Mouse (Mus musculus): Measurements from ENCODE around the gene Reep3. TPM values are rescaled to one million over a fixed set of nuclear protein-coding genes. Genes with fewer than 3 reads are reported as not detected.

Gene Reep3
- total RNA-seq, 1 experiment from 2014 or later, result 52.6 TPM

DNA sequence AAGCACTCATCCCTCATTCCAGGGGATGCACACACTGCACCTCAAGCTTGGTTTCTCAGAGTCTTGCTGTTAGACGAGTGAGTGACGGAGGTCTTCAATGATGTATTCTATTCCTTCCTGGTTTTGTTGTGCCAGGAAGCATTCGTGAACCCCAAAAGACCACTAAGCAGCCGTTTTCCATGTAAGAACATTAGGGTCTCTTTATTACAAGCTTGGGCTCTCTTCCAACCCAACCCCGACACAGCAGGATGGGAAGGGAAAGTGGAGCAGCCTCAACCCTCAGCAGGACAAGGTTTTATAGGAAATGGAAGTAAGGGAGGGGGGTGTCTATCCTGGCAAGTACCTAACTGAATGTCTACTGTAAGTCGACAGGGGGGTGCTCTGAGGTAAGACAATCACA lies 38.0 kb downstream of the Reep3 start:
- no peak for ATAC-seq (ENCODE audit: extremely low read depth, insufficient number of reproducible peaks, low FRiP score, poor library complexity, severe bottlenecking)

DNA sequence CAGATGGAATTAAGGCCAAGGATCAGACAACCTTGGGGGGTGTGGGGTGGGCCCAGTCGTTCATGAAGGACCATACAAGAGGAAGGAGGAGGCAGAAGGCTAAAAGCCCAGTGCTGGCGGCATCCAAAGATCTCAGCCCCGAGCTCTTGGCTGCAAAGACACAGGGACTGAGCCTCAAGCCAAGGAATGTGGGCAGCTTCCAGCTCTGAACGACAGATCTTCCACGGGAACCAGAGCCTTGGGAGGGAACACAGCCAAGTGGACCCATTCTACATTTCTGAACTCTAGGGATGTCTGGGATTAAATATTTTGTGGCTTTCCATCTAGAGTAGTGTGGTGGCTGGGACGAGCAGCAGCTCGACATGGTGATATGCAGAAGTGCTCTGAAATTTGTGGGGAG lies 38.4 kb downstream of the Reep3 start:
- no peak for ATAC-seq (ENCODE audit: extremely low read depth, insufficient number of reproducible peaks, low FRiP score, poor library complexity, severe bottlenecking)

DNA sequence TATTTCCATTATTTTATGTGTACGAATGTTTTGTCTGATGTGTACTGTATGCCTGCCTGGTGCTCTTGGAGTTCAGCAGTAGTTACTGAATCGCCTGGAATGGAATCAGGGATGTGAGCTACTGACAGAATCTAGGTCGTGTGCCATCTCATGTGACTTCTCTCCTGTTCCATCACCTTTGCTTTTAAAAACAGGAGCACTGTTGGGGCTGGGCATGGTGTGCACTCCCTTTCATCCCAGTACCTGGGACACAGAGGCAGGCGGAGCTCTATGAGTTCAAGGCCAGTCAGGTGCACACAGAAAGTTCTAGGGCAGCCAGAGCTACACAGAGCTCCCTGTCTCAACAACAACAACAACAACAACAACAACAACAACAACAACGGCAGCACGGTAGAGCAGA lies 39.0 kb downstream of the Reep3 start:
- ATAC-seq (ENCODE audit: extremely low read depth, insufficient number of reproducible peaks, low FRiP score, poor library complexity, severe bottlenecking), result no peak

DNA sequence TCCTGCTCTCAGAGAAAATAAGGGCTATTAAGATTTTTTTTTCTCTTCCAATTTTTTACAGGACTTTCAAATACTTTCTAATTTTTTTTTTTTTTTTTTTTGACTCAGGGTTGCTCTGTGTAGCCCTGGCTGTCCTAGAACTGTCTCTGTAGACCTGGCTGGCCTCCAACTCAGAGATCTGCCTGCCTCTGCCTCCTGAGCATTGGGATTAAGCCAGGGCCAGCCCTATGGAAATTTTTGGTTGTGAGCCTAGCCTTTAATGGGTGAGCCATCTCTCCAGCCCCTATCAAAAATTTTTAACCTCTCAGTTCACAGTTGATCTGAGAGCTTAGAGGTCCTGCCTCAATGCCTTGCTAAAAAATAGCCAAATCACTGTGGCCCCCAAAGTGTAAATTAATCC lies 39.5 kb downstream of the Reep3 start:
- ATAC-seq (ENCODE audit: extremely low read depth, insufficient number of reproducible peaks, low FRiP score, poor library complexity, severe bottlenecking), result no peak

DNA sequence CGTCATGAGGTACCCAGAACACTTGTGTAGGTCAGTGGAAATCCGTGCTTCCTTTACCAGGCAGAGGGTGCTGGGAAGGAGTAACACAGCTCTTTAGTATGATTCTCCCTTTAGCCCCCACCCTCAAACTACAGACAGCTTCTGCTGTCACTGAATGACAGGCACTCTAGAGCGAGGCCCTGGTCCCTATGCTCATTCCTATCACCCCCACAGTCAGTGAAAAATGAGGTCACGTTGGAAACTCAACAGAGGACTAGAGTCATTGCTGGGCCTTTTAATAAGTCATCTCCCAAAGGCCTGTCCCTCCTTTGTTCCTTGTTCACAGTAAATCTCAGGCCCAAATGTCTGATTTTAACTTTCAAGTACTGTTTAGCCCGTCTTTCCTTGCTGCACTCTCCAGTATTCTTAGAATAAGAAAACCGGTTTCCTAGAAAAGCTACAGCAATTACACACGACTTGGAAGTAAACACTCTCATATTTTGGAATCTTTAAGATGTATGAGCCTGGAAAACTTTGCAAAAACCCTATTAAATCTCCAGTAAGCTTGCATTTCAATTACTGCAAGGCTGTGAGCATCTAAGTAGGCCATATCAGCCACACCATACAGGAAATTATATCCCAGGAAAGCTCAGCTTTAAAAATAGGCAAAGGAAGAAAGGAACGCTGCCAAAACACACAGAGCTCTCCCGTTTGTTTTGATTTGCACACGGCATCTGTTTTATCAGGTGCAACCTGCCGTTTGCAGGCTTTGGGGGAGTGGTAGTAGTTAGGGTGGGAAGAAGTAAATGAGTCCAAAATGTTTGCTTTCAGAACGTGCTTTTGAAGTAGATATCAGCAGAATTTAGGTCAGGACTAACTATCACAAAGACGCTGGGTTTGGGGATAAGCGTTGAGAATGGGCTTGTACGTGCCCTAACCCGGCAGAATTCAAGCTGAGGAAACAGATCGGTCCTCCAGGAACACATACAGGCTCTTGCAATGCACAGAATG lies 40.6 kb downstream of the Reep3 start:
- no peak for ATAC-seq (ENCODE audit: extremely low read depth, insufficient number of reproducible peaks, low FRiP score, poor library complexity, severe bottlenecking)

DNA sequence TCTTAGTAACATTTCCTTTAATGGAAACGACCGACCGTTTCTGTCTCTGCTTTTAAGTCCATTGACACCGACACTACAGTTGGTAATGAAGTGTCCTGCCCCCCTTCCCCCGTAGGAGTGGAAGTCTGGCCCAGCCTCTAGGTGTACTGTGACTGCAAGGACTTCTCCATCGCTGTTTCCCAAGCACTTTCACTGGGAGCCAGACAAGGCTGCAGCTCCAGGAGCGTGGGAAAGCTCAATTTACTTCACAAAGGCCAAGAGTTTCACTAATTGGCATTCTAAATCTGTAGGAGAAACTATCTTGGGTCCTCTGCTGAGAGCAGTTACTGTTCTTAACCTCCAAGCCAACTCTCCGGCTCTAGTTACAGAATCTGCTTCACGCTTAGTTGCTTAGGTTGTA lies 43.3 kb downstream of the Reep3 start:
- no peak for ATAC-seq (ENCODE audit: extremely low read depth, insufficient number of reproducible peaks, low FRiP score, poor library complexity, severe bottlenecking)

DNA sequence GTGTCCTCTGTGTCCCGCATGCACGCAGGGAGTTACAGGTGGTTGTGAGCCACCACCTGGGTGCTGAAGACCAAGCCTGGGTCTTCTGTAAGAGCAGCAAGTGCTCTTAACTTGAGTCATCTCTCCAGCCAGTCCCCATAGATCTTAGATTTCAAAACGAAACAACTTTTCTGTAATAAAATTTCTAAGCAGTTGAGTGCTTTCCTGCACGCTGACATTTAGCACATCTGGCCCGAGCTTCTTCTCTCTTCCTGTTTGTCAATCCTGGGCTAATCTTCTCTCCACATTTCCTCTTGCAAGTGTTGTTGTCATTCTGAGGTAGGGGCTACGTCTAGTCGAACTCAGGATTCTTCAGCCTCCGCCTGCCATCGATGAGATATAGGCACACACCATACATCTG lies 44.3 kb downstream of the Reep3 start:
- no peak for ATAC-seq (ENCODE audit: extremely low read depth, insufficient number of reproducible peaks, low FRiP score, poor library complexity, severe bottlenecking)

DNA sequence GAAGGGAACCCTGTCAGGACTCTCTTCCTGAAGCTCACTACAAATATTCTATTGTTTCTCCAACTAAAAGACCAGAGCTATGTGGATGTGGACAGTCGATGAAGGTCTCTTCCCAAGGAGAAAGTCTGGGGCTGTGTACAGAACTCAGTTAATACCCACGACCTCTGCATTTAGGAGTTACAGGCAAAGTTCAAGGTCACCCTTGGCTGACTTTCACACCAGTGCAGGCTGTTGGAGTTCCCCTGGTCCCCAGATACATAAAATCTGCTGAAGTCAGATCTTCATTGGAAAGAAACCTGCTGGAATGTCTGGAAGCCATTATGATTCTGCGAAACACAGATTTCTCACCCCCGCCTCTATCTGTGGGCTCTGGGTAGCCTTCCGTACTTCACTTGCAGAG lies 45.3 kb downstream of the Reep3 start:
- no peak for ATAC-seq (ENCODE audit: extremely low read depth, insufficient number of reproducible peaks, low FRiP score, poor library complexity, severe bottlenecking)

DNA sequence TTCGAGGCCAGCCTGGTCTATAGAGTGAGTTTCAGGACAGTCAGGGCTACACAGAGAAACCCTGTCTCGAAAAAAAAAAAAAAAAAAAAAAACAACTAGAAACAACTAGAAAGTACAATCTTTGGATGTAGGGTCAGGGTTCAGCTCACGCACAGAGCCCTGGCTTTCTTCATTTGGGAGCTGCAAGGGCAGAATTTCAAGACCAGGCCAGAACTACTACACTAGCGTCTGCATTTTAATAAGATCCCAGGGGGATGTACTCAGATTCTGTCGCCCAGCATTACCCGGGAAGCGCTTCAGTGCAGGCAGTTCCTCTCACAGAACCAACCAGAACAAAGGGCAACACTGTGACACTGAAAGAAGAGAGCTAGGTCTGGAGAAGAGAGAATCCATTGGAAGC lies 46.0 kb downstream of the Reep3 start:
- no peak for ATAC-seq (ENCODE audit: extremely low read depth, insufficient number of reproducible peaks, low FRiP score, poor library complexity, severe bottlenecking)

DNA sequence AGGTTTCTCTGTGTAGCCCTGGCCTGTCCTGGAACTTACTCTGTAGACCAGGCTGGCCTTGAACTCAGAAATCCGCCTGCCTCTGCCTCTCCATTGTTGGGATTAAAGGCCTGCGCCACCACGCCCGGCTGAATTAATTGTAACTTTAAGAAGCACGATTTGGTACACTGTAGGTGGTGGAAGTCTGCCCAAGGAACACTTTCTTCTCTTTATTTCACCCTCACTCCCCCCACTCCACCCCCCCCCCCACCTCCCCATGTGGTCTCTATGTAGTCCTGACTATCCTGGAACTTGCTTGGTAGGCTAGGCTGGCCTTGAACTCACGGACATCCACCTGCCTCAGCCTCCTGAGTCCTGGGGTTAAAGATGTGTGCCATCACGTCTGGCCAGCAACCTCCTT lies 47.1 kb downstream of the Reep3 start:
- no peak for ATAC-seq (ENCODE audit: extremely low read depth, insufficient number of reproducible peaks, low FRiP score, poor library complexity, severe bottlenecking)

DNA sequence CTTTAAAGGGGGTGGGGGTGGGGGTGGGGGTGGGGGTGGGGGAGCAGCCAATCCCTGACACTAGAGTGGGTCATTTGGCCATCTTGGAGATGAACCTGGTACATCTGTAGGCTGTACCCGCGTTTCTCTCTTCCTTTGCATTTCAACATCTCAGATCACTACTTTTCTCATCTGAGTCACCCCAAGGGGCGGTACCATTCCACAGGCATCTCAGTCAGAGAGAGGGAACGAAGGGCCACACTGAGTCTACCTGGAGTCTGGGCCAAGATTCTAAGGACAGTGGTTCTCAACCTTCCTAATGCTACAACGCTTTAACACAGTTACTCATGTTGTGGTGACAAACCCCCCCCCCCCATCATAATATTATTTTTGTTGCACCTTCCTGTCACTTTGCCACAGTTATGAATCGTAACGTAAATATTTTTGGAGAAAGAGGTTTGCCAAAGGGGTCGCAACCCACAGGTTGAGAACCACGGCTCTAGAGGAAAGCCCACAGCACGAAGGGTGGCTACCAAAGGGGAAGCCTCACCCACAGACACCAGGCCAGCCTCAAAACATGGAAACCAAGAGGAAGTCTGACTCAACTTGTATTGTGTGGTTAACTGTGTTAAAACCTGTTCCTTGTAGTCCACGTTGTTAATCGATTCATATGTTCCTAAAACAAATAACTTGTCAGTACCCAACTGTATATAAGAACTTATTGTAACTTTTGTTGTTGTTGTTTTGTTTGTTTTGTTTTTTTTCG lies 47.7 kb downstream of the Reep3 start:
- ATAC-seq (ENCODE audit: extremely low read depth, insufficient number of reproducible peaks, low FRiP score, poor library complexity, severe bottlenecking), result peak; percentile 64

DNA sequence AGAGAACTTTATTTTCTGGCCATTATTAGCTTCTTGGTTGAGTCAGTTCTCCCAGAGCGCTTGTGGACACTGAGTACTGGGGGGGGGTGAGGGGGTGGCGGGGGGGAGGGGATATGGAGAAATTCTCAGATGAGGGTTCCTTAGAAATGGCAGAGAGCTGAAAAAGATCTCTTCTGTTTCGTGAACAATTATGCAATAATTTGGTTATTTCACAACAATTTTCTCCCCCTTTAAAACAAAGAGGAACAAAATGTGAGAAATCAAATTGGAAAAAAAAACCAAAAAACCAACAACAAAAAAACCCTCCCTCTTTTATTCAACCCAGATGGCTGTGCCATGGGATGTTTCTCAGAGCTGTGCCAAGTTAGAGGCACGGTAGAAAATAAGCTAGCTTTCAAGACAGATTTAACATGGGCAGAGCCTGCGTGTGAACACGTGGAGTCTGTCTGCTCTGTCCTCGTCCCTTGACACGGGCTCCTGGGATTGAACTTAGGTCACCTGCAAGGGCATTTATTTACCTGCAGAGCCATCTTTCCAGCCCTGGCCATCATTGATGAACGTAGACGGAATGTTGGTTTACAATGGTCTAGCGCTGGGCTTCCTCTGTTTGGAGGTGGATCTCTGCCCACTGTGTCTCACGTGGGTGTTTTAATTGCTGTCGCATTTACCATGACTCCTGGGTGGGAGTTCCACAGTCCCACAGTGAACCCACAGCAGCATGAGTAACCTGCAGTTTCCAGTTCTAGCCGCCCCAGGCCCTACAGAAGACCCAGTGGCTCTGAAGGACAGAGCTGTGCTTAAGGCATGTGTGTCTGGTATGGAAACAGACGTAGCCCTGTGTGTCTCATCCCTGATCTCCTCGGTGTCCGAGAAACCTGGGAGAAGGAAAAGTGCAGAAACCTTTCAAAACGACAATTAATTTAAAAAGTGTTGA lies 48.8 kb downstream of the Reep3 start:
- ATAC-seq (ENCODE audit: extremely low read depth, insufficient number of reproducible peaks, low FRiP score, poor library complexity, severe bottlenecking), result no peak

DNA sequence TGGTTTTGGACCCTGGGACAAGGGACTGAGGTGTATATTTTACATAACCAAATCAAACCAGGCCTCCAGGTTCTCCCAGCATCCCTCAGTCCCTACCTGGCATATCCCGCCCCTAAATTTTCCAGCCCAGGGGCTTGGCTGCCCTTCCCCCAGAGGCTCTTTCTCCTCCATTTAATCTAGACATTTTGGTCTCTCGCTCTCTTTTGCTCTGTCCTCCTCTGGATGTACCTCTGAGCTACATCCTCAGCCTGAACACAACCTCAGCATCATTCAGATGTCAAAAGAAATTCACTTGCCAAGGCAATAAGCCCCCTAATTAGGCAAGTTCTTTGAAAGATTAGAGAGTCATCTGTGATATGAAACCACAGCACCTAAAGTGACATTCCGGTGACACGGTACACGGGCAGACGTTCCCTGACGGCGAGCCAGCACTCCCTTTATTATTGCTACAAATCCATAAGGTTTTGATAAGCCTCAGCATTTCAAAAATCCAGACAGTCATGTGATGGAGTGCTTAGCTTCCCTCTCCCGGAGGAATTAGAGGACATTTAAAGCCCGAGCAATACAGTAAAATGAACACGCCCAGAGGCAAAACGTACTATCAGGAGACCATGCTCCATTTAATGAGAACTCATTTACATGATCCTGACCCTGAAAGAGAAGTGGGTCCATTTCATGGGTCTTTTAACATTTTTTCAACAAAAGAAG lies 51.4 kb downstream of the Reep3 start:
- ATAC-seq (ENCODE audit: extremely low read depth, insufficient number of reproducible peaks, low FRiP score, poor library complexity, severe bottlenecking), result no peak

DNA sequence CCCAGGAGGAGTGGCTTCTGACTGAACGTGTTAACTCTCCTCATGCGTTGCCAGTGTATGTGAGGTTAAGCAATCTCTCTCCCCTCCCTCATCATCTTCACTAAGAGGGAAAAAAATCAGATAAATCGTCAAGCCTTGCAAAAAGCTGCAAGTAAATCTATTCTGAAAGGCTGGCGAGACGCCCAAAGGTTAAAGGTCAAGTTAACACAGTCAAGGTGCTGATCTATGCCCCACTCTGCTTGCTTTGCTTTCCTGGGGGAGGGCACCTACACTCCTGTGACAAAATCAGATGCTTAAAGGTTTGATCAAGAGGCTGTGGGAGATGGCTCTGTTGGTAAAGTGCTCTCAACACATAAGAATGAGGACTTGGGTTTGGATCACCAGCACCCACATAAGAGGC lies 52.4 kb downstream of the Reep3 start:
- no peak for ATAC-seq (ENCODE audit: extremely low read depth, insufficient number of reproducible peaks, low FRiP score, poor library complexity, severe bottlenecking)

DNA sequence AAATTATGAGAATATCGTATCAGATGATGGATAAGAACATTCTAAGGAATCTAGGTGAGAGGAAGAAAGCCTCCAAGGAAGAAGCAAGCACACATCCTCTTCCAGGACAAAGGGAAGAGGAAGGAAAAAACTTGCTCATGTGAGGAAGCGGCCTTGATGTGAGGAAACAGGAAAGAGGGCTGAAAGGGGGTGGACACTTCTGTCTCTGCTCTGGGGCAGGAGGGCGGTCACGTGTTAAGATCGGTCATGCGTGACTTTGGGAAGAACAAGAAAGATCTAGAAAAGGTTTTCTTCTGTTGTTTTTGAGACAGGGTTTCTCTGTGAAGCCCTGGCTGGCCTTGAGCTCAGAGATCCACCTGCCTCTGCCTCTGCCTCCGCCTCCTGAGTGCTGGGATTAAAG lies 53.5 kb downstream of the Reep3 start:
- peak; percentile 37; the same call in 1 of the 2 replicates for ATAC-seq (ENCODE audit: extremely low read depth, insufficient number of reproducible peaks, low FRiP score, poor library complexity, severe bottlenecking)

DNA sequence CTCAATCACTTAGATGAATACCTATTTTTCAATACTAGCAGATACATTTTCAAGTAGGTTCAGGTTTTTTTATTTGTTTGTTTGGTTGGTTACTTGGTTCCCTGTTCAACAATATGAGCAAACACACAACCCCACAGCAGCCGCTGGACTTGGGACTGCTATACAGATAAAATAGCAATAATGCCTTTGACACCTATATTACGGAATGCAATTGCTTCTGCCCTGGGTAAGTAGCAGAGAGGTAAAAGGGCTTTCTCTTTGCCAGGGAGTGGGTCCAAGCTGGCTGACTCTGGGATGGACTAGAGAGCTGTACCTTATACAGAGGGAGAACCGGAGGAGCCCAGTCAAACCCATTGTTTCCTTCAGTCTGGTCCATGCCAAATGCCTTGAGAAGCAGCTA lies 56.3 kb downstream of the Reep3 start:
- ATAC-seq (ENCODE audit: extremely low read depth, insufficient number of reproducible peaks, low FRiP score, poor library complexity, severe bottlenecking), result no peak

DNA sequence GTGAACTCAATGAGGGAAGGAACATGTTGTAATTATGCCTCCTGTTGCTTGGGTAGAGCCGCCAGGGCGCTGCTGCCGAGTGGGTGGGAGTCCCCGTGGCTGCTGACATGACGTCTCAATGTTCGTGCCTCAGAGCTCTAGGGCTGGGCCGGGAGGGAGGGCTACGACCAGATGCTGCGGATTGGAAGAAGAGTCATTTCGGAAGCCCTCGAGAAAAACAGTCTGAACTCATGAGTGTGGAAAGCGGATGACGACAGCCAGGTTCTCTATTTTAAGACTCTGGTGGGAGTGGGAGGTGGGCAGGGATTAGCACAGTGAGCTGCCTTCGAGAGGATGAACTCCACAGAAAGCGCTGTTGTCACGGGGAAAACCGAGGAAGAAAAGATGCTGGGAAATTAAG lies 57.7 kb downstream of the Reep3 start:
- peak; percentile 37; the same call in 1 of the 2 replicates for ATAC-seq (ENCODE audit: extremely low read depth, insufficient number of reproducible peaks, low FRiP score, poor library complexity, severe bottlenecking)

DNA sequence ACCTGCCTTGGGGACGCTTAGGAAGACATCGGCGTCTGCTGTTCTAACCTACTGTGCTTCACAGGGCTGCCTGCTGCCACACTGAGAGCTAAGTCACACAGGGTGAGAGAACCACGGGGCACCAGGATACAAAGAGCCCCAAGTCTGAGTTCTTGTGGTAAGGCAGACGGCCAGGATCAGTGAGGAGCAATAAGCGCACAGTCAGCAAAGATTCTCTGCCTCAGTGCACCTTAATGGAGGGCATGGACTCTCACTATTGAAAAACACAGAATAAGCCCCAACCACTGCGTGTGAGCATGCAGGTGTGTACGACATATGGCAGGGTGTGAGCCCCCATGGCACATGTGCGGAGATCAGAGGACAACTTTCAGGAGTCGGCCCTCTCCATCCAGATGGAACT lies 60.2 kb downstream of the Reep3 start:
- ATAC-seq (ENCODE audit: extremely low read depth, insufficient number of reproducible peaks, low FRiP score, poor library complexity, severe bottlenecking), result no peak

DNA sequence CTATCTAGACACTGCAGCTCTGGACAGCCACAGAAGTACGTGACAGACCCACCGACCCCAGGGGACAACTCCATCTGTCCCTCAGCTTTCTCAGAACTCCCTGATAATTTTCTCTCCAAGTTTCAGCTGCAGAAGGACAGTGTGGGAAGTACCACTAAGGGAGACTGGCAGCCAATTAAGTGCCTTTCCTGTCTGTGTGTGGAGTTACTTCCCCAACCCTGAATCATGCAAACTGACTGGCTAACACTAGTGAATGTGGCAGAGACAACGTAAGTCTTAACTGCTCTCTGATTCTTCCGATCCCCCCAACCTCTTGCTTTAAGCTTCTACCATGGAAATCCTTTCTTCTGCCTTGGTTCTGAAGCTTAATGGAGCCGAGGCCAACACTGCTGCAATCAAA lies 60.6 kb downstream of the Reep3 start:
- no peak for ATAC-seq (ENCODE audit: extremely low read depth, insufficient number of reproducible peaks, low FRiP score, poor library complexity, severe bottlenecking)

Data from neutrophil, adult 5-6 weeks (primary cell).